In the genomic region with DNA sequence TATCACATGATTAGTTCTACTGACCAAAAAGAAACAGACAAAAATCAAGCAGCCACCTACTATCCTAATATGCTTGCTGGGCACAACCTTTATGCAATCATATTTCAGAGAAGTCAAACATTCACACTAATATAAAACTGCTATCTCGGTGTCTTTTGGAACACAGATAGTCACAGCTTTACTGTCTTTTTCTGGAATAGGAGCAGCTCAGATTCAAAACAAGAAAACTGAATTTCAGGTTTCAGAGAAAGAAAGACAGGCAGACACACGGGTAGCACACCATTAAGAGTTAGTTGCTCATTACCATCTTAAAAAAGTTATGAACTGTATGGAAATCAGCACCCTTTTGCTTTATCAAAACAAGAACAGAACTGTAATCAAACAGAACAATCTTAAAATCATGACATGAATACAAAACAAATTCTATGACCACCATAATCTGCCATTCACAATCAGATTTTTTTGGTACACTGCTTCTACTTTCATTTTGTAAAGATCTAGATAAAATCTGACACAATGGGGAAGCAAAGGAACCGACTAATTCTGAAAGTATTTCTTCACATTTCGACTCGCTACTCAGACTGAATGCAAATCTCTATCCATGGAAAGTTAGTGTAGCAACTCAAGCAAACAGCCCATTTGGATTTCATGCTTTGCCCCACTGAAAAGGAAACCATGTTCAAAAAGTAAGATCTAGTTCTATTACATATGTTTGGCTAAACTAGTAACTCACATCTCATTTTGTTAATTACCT, we compare ENCODE assay signal across 9 mouse cellular contexts.
DNase-seq lines count a peak whose midpoint lies in the region; ATAC-seq lines count a peak whose summit lies in the region.
"Had no signal": no experiment of that assay in that cellular context is flagged by ENCODE, and none has a peak within 500 bp of the region (broad histone marks: within the 10 kb centered on the region; RNA-seq: fewer than 3 reads in every experiment).

No protein-coding gene starts in this region.

- no peak for ATAC-seq in heart, embryonic 14.5 days (ENCODE audit: insufficient number of reproducible peaks, insufficient read depth, low FRiP score, low read depth)
- no peak for ATAC-seq in lung, embryonic 15.5 days (ENCODE audit: borderline replicate concordance, extremely low read depth, low FRiP score, low TSS enrichment)
- no peak for ATAC-seq in hindbrain, embryonic 11.5 days (ENCODE audit: low FRiP score)

- no peaks in the 10 kb centered on the region for H3K36me3 ChIP-seq in heart, embryonic 14.5 days (ENCODE audit: control insufficient read depth, insufficient read depth, low read length)
- H3K36me3 ChIP-seq in lung, embryonic 15.5 days, result no peaks in the 10 kb centered on the region
- no peaks in the 10 kb centered on the region for H3K36me3 ChIP-seq in hindbrain, embryonic 11.5 days (ENCODE audit: control insufficient read depth, insufficient read depth, low read length)

- H3K4me2 ChIP-seq in heart, embryonic 14.5 days (ENCODE audit: low read length), result peak overlapping the region; percentile 50
- peak overlapping the region; percentile 47 for H3K4me2 ChIP-seq in lung, embryonic 15.5 days
- H3K4me2 ChIP-seq in hindbrain, embryonic 11.5 days (replicated peaks; ENCODE audit: low read depth, low read length), result no peak overlapping the region

- DNase-seq in heart, adult 11 months, result no peak
- no peak for DNase-seq in lung, postnatal 25 days (ENCODE audit: low spot score)
- peak; percentile 30 for DNase-seq in naive thymus-derived CD4-positive, alpha-beta T cell, adult 2 months (ENCODE audit: low read depth)
- DNase-seq in spleen, adult 12 weeks (ENCODE audit: low spot score), result no peak
- no peak for DNase-seq in hindbrain, embryonic 11.5 days (ENCODE audit: low spot score)
- DNase-seq: right cerebral cortex, adult 18-20 months had no signal

- peaks cover 0 to 2% of the 10 kb centered on the region in 2 experiments; a peak in 1 of 4 replicates for H3K4me1 ChIP-seq in heart, embryonic 14.5 days (ENCODE audit: control insufficient read depth in 2 of 2, insufficient read depth in 2 of 2, low read length in 2 of 2)
- H3K4me1 ChIP-seq in lung, embryonic 15.5 days, result no peaks in the 10 kb centered on the region
- peaks cover 2% of the 10 kb centered on the region; the same call in 1 of the 2 replicates for H3K4me1 ChIP-seq in brown adipose tissue, adult 24 weeks (ENCODE audit: control insufficient read depth, insufficient read depth, insufficient read length, low read length)
- H3K4me1 ChIP-seq in hindbrain, embryonic 11.5 days (replicated peaks; ENCODE audit: control insufficient read depth, insufficient read depth, low read length), result no peaks in the 10 kb centered on the region

- no peaks in the 10 kb centered on the region for H3K27me3 ChIP-seq in heart, embryonic 14.5 days (ENCODE audit: control insufficient read depth, insufficient read depth, low read length)
- no peaks in the 10 kb centered on the region for H3K27me3 ChIP-seq in lung, embryonic 15.5 days
- H3K27me3 ChIP-seq in hindbrain, embryonic 11.5 days (ENCODE audit: control insufficient read depth, insufficient read depth, low read length), result no peaks in the 10 kb centered on the region

- no peak overlapping the region for H3K27ac ChIP-seq in heart, embryonic 14.5 days (replicated peaks in 1 of 2; ENCODE audit: control insufficient read depth in 1 of 2, insufficient read depth in 1 of 2, low read depth in 2 of 2, low read length in 2 of 2)
- peak overlapping the region; percentile 61; the same call in 1 of the 2 replicates for H3K27ac ChIP-seq in lung, embryonic 15.5 days
- H3K27ac ChIP-seq in brown adipose tissue, adult 24 weeks (replicated peaks; ENCODE audit: low read depth, low read length), result peak overlapping the region; percentile 70
- no peak overlapping the region for H3K27ac ChIP-seq in hindbrain, embryonic 11.5 days (ENCODE audit: low read depth, low read length)

- 69% methylated on average over 5 of the region's 5 CpGs for WGBS in heart, embryonic 14.5 days
- WGBS in lung, embryonic 15.5 days, result 52% methylated on average over 5 of the region's 5 CpGs
- 78% methylated on average over 5 of the region's 5 CpGs for WGBS in hindbrain, embryonic 11.5 days

- H3K9me3 ChIP-seq in heart, embryonic 14.5 days (ENCODE audit: control insufficient read depth, low read length), result no peaks in the 10 kb centered on the region
- no peaks in the 10 kb centered on the region for H3K9me3 ChIP-seq in lung, embryonic 15.5 days
- no peaks in the 10 kb centered on the region for H3K9me3 ChIP-seq in hindbrain, embryonic 11.5 days (ENCODE audit: control insufficient read depth, low read length)

- H3K9ac ChIP-seq in heart, embryonic 14.5 days (ENCODE audit: low read length), result no peak overlapping the region
- H3K9ac ChIP-seq in lung, embryonic 15.5 days, result no peak overlapping the region
- no peak overlapping the region for H3K9ac ChIP-seq in hindbrain, embryonic 11.5 days (ENCODE audit: low read depth, low read length)

- no peak overlapping the region for H3K4me3 ChIP-seq in heart, embryonic 14.5 days (ENCODE audit: control insufficient read depth in 1 of 2, insufficient read depth in 1 of 2, low read depth in 1 of 2, low read length in 2 of 2)
- peak overlapping the region; percentile 32 for H3K4me3 ChIP-seq in lung, embryonic 15.5 days
- peak overlapping the region; percentile 51 for H3K4me3 ChIP-seq in brown adipose tissue, adult 24 weeks (ENCODE audit: insufficient read depth, low read depth, low read length)
- no peak overlapping the region for H3K4me3 ChIP-seq in hindbrain, embryonic 11.5 days (ENCODE audit: low read depth, low read length)

Comparison
In these comparisons a context has a peak if more than half of its experiments do, and no peak if none do; other contexts are left out.
1. H3K27ac ChIP-seq: peak in lung, embryonic 15.5 days (single experiment) and brown adipose tissue, adult 24 weeks (single experiment); none in heart, embryonic 14.5 days (0 of 2) and hindbrain, embryonic 11.5 days (single experiment).
2. H3K4me3 ChIP-seq: peak in lung, embryonic 15.5 days (single experiment) and brown adipose tissue, adult 24 weeks (single experiment); none in heart, embryonic 14.5 days (0 of 2) and hindbrain, embryonic 11.5 days (single experiment).